Mouse (Mus musculus) brain, embryonic 14.5 days (tissue): ENCODE data around the gene Gale.

Experiments
- CTCF ChIP-seq: fragments of 200-500 bp; IDR thresholded peaks from 2 replicates; pipeline ENCODE4 v1.5.1; 2012; ENCODE audit warnings: inconsistent platforms, mild to moderate bottlenecking, moderate library complexity, borderline replicate concordance; ENCODE audit not compliant: insufficient read depth, insufficient read length; ENCODE audit errors: extremely low read depth
- POLR2A ChIP-seq: fragments of 200-500 bp; IDR thresholded peaks from 2 replicates; pipeline ENCODE4 v1.6.1; 2012; ENCODE audit warnings: mild to moderate bottlenecking, inconsistent platforms, borderline replicate concordance; ENCODE audit not compliant: poor library complexity, insufficient read depth, insufficient read length, severe bottlenecking; ENCODE audit errors: extremely low read depth

DNA sequence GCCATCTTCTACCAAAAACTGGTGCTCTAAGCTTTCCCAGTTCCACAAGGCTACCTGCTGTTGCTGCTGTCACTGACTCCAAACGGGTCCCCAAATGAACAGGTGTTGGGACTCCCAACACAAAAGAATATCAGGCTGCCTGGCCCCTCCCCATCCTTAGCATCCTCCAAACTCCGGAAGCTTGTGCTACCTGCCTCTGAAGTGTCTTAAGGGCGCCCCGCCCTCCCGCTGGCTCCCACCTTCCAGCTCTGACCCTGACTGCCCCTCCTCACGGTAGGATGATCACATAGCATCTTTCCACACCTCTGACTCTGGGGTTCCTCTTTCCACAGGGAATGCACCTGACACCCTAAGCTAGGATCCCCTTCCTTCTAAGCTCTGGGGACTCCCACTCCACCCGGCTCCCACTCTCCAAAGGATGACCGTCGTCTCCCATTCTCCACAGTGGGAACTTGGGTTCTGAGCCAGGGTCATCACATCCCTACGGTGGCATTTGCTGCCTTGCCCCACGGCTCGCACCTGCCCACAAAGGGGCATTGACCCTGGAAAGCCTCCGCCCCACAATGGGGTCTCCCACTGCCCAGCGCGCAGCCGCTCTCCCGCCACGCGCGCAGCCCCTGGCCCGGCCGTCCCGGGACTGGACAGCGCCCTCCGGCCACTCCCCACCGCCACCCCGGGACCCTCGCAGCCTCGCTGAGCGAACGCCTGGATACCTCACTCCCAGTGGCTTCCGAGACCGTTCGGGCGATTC lies 8.5 kb downstream of the Gale start:
- TF ChIP-seq CTCF (no peak), POLR2A (no peak)
